Mouse (Mus musculus) midbrain, embryonic 12.5 days (tissue): ENCODE results near the gene AW011738. TPM values are rescaled to one million over a fixed set of nuclear protein-coding genes. Genes with fewer than 3 reads are reported as not detected.

ENCODE experiments used
- ATAC-seq: fragments of 200-750 bp; cut with Nextera tagmentation; 2 replicates; pipeline ENCODE4 v1.8.0; 2017; ENCODE audit warnings: low read depth, moderate TSS enrichment, moderate library complexity; ENCODE audit not compliant: low FRiP score
- H3K27ac ChIP-seq: fragments of 300-500 bp; sonication (generic); replicated peaks from 2 replicates; pipeline ENCODE4 v1.5.1; 2016; ENCODE audit warnings: mild to moderate bottlenecking
- H3K27me3 ChIP-seq: fragments of 300-500 bp; sonication (generic); 2 replicates; pipeline ENCODE4 v1.6.1; 2016; ENCODE audit warnings: mild to moderate bottlenecking
- H3K36me3 ChIP-seq: fragments of 300-500 bp; sonication (generic); 2 replicates; pipeline ENCODE4 v1.6.1; 2016
- H3K4me1 ChIP-seq: fragments of 300-500 bp; sonication (generic); 2 replicates; pipeline ENCODE4 v1.6.1; 2016
- H3K4me2 ChIP-seq: fragments of 300-500 bp; sonication (generic); replicated peaks from 2 replicates; pipeline ENCODE4 v1.6.1; 2016; ENCODE audit warnings: mild to moderate bottlenecking, moderate library complexity
- H3K4me3 ChIP-seq: fragments of 300-500 bp; sonication (generic); 2 replicates; pipeline ENCODE4 v1.5.1; 2016; ENCODE audit warnings: mild to moderate bottlenecking
- H3K9ac ChIP-seq: fragments of 300-500 bp; sonication (generic); replicated peaks from 2 replicates; pipeline ENCODE4 v1.6.1; 2016; ENCODE audit warnings: mild to moderate bottlenecking, moderate library complexity
- H3K9me3 ChIP-seq: fragments of 300-500 bp; sonication (generic); 2 replicates; pipeline ENCODE4 v1.6.1; 2016; ENCODE audit warnings: mild to moderate bottlenecking
- WGBS: fragments of 180-500 bp; shearing (Covaris S2); methylation state at CpG from one replicate; pipeline ENCODE4 v1.1.7; 2016; 5-methylcytosine and 5-hydroxymethylcytosine counted together
- polyA plus RNA-seq: library from polyadenylated mRNA; unstranded; fragments of >200 nt; fragmentation: Nextera tagmentation; extraction: Ambion mirVana; gene quantifications from 2 replicates; pipeline ENCODE4 v1.2.1, GENCODE M21; 2016

AW011738 gene
- polyA plus RNA-seq, 1 experiment from 2014 or later = 7.6 TPM

DNA sequence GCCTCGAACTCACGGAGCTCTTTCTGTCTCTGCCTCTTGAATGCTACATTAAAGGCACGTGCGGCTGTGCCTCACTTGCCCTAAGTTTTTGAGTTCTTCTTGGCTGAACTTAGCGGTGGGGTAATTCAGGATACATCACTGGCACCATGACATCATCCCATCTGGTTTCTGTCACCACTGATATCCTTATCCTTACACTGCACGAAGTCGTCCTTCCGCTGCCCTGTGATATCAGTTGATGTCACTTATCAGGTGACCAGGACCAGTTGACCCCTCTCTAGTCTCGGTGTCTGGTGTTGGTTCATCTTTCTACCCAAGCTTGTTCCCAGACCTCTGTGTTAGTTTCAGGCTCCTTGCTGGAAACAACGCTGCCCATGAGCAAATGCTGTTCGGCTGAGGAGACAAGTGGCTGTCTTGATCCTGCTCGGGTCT lies 626 bp upstream of the AW011738 start:
- Histone ChIP-seq H3K9me3 (no peaks in the 10 kb centered on the region), H3K4me3 (peak overlapping the region; percentile 67), H3K27me3 (peaks cover 27% of the 10 kb centered on the region), H3K4me1 (peaks cover 34% of the 10 kb centered on the region), H3K4me2 (peak overlapping the region; percentile 93), H3K27ac (peak overlapping the region; percentile 66), H3K9ac (peak overlapping the region; percentile 77), H3K36me3 (no peaks in the 10 kb centered on the region)
- no peak for ATAC-seq
- 48% methylated on average over 12 of the region's 12 CpGs for WGBS

DNA sequence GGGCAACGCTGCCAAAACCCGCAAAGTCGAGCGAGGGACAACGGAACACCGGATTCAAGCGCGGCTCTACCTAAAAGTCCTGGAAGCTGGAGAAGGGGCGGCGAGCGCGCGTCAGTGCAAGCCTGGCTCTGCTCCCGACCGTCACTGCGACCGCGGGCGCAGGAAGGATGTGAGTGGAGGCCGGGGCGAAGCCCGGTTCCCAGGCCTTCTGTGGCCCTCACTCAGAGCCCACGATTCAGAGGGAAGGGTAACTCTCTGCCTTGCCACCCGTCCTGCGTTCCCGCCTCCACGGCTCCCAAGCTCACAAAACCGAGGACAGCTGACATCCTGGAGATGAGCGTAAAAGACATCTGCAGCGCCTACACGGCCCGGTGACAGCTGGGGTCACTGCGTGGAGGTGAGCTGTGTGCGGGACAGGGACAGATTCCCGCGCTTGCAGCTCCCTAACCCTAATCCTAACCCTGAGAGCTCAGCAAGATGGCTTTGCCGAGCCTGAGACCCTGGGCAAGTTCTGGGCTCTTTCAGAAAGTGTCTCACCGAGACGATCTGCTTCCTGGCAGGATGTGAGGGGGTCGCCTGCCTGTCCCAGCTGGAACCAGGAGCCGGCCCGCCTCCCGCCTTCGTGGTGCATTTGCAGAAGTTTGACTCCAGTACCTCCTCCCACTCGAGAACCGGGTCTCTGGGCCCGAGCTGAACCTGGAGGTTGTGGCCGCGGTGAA lies 468 bp downstream of the AW011738 start:
- peak overlapping the region; percentile 67 for H3K4me3 ChIP-seq

DNA sequence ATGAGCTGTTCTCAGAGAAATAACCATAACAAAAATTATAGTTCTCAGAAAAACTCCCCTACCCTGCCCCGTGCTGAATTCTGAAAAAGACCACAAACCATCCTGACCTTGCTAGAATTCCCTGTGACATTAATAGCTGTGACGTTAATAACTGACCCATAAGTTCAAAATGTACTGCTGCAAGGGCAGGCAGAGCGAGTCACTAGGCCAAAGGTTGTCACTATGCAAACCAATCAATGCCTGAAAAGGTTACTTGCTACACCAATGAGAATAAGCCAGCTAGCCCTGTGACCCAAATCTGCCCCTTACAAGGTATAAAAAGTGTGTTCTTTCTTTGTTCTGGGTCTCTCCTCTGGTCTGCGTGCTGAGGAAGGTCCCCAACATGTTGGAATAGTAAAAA lies 5.8 kb downstream of the AW011738 start:
- Histone ChIP-seq H3K36me3 (no peaks in the 10 kb centered on the region), H3K4me1 (peaks cover 16% of the 10 kb centered on the region), H3K4me3 (no peak overlapping the region), H3K27me3 (peaks cover 13% of the 10 kb centered on the region; the same call in 1 of the 2 replicates), H3K4me2 (no peak overlapping the region), H3K27ac (no peak overlapping the region), H3K9ac (no peak overlapping the region), H3K9me3 (no peaks in the 10 kb centered on the region)
- 88% methylated on average over 4 of the region's 4 CpGs for WGBS
- ATAC-seq = no peak

More for the DNA sequence above, 468 bp downstream of the AW011738 start:
- ATAC-seq = no peak; the same call in none of the 2 replicates
- Histone ChIP-seq H3K27ac (peak overlapping the region; percentile 76), H3K9ac (peak overlapping the region; percentile 77), H3K4me2 (peak overlapping the region; percentile 93), H3K9me3 (no peaks in the 10 kb centered on the region), H3K36me3 (no peaks in the 10 kb centered on the region), H3K27me3 (peaks cover 27% of the 10 kb centered on the region), H3K4me1 (peaks cover 31% of the 10 kb centered on the region)
- WGBS = under 1% methylated on average over 49 of the region's 49 CpGs

DNA sequence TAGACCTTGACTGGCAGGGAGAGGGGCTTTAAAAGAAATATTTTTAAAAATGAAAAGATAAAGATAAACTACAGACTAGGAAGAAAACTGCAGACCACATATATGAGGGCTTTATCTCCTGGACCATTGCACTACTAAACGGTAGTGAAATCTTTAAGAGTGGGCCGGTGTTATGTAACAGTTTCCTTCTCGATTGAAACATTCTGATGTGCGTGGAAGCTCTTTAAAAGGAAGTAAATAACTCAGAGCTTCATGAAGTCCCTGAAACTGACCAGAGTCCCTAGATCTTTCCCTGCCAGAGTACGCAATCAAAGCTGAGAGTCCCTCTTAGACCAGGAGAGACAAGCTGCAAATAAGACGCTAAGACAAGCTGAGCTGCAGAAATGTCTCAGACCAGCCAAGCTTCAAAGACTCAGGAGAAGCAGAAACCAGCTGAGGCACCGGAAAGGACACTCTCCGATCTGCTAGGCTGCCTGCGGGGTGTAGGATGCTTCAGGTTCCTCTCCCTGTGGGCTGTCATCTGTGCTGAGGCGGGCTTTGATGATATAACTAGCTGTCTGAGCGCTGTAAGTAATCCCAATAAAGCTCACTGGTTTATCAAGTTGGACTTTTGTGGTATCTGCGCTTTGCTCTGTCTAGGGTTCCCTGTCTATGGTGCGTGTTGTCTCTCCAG lies 7.0 kb downstream of the AW011738 start:
- no peak overlapping the region for H3K4me3 ChIP-seq
- H3K36me3 ChIP-seq = no peaks in the 10 kb centered on the region
- H3K9ac ChIP-seq = no peak overlapping the region
- 82% methylated on average over 13 of the region's 13 CpGs for WGBS
- H3K4me1 ChIP-seq = peaks cover 4% of the 10 kb centered on the region; the same call in 1 of the 2 replicates
- H3K27me3 ChIP-seq = 0 out of 2 replicates have a peak, but pooled peaks cover 3% of the 10 kb centered on the region
- no peaks in the 10 kb centered on the region for H3K9me3 ChIP-seq
- no peak overlapping the region for H3K27ac ChIP-seq
- no peak overlapping the region for H3K4me2 ChIP-seq
- no peak for ATAC-seq

DNA sequence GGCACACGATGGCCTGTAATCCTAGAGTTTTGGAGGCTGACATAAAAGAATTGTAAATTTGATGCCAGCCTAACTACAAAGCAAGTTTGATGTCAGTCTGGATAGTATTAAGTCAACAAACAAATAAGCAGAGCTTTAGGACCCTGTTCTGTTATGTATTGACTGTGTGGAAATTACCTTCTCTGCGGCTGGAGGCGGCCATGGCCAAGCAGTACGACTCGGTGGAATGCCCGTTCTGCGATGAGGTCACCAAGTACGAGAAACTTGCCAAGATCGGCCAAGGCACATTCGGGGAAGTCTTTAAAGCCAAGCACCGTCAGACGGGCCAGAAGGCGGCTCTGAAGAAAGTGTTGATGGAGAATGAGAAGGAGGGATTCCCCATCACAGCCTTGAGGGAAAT lies 10.0 kb downstream of the AW011738 start:
- H3K4me3 ChIP-seq = no peak overlapping the region
- no peak overlapping the region for H3K27ac ChIP-seq
- no peaks in the 10 kb centered on the region for H3K4me1 ChIP-seq
- no peak overlapping the region for H3K4me2 ChIP-seq
- no peaks in the 10 kb centered on the region for H3K36me3 ChIP-seq
- 95% methylated on average over 13 of the region's 13 CpGs for WGBS
- no peaks in the 10 kb centered on the region for H3K27me3 ChIP-seq
- no peak overlapping the region for H3K9ac ChIP-seq
- no peaks in the 10 kb centered on the region for H3K9me3 ChIP-seq
- no peak for ATAC-seq

DNA sequence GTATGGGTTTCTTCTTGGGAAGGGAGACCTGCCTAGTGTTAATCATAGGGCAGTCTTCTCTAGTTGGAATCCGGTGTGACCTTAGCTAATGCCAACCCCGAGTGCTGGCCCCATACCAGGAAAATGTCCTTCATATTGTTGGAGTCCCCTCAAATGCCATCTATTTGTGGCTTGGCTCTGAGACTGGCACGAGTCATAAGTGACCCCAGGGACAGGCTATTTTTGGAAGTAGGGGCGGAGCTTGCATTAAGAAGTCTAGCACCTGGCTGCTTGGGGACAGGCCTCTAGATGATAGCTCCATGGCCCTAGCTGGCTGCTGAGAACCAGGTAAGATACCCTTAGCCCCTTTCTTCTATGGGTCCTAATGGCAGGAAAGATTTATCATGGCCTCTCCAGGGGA lies 12.5 kb downstream of the AW011738 start, which contains the start of gene Perm1:
Perm1 (plus strand) TSS at position 220 of the 400 bp plus-strand sequence.
- no peak within 1 kb of the TSS for H3K4me2 ChIP-seq
- no peaks in the 10 kb centered on the region for H3K36me3 ChIP-seq
- H3K4me3 ChIP-seq = no peak within 1 kb of the TSS
- H3K27ac ChIP-seq = no peak within 1 kb of the TSS
- ATAC-seq = no peak
- WGBS = 84% methylated on average over 4 of the region's 4 CpGs
- no peaks in the 10 kb centered on the region for H3K9me3 ChIP-seq
- H3K9ac ChIP-seq = no peak within 1 kb of the TSS
- no peaks in the 10 kb centered on the region for H3K27me3 ChIP-seq
- H3K4me1 ChIP-seq = 0 out of 2 replicates have a peak, but pooled peaks cover 2% of the 10 kb centered on the region

DNA sequence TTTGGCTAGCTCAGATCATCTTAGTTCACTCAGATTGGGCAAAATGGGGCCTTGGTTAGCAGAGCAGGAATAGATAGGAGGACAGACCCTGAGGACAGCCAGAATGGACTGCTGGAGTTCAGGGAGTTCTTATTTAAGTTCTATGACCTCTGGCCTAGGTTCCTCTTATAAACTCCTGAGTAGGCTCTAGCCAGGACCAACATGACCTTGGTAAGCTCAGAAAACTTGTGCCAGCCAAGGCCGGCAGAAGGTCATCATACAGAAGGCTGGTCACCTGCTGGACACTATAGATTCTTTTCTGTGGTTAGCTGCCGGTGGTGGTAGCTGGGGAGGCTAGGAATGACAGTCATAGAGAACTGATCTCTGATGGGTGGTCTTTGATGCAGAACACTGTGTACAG lies 13.1 kb downstream of the AW011738 start:
- no peak for ATAC-seq

DNA sequence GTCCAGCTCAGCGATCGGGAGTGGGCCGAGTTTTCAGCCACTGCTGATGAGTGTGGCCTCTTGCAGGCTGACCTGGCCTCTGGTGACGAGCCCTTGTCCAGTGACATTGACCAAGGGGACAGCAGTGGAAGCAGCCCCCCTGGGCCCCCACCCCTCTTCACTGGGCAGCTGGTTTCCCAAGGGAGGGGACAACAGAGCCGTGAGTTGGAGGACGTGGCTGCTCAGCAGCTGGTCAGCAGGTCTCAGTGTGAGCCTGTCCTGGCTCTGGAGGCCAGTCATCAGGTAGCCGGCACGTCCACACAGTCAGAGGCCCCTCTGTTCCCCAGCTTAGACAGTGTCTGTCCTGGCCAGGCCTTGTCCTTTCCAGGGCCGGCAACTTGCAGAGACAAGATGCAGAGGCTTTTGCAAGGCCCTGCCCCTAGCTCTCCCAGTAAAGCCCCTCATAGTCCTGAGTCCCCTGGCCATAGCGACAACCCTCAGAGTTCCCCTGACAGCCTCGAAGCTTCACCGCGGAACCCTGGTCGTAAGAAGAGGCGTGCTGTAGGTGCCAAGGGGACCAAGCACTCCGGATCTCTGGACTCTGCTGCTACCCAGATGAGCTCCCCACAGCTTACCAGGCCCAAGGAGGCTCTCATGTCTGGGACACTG lies 14.0 kb downstream of the AW011738 start:
- no peaks in the 10 kb centered on the region for H3K27me3 ChIP-seq
- H3K4me1 ChIP-seq = 0 out of 2 replicates have a peak, but pooled peaks cover 2% of the 10 kb centered on the region
- H3K4me3 ChIP-seq = no peak overlapping the region
- H3K36me3 ChIP-seq = no peaks in the 10 kb centered on the region
- 86% methylated on average over 16 of the region's 16 CpGs for WGBS
- no peak overlapping the region for H3K4me2 ChIP-seq
- H3K27ac ChIP-seq = no peak overlapping the region
- no peak overlapping the region for H3K9ac ChIP-seq
- H3K9me3 ChIP-seq = no peaks in the 10 kb centered on the region
- no peak for ATAC-seq

More for the DNA sequence above, 13.1 kb downstream of the AW011738 start:
- Histone ChIP-seq H3K36me3 (no peaks in the 10 kb centered on the region), H3K27me3 (no peaks in the 10 kb centered on the region), H3K4me3 (no peak overlapping the region), H3K4me2 (no peak overlapping the region), H3K9me3 (no peaks in the 10 kb centered on the region), H3K9ac (no peak overlapping the region), H3K4me1 (0 out of 2 replicates have a peak, but pooled peaks cover 2% of the 10 kb centered on the region), H3K27ac (no peak overlapping the region)
- WGBS = 82% methylated on average over 2 of the region's 2 CpGs

DNA sequence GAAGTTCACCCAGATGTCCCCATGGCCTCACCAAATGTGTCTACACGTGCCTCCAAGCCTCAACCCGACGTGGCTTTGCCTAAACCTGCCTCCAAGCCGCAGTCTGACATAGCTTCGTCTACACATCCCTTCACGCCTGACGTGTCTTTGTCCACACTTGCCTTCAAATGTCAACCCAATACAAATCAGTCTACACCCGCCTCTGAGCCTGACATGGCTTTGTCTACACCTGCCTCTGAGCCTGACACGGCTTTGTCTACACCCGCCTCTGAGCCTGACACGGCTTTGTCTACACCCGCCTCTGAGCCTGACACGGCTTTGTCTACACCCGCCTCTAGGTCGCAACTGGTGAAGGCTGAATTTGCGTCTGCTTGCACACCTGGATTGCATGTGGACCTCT lies 14.7 kb downstream of the AW011738 start:
- Histone ChIP-seq H3K9me3 (no peaks in the 10 kb centered on the region), H3K4me2 (no peak overlapping the region), H3K36me3 (no peaks in the 10 kb centered on the region), H3K4me1 (0 out of 2 replicates have a peak, but pooled peaks cover 2% of the 10 kb centered on the region), H3K9ac (no peak overlapping the region), H3K27ac (no peak overlapping the region), H3K4me3 (no peak overlapping the region), H3K27me3 (no peaks in the 10 kb centered on the region)
- ATAC-seq = no peak
- WGBS = 81% methylated on average over 16 of the region's 16 CpGs

DNA sequence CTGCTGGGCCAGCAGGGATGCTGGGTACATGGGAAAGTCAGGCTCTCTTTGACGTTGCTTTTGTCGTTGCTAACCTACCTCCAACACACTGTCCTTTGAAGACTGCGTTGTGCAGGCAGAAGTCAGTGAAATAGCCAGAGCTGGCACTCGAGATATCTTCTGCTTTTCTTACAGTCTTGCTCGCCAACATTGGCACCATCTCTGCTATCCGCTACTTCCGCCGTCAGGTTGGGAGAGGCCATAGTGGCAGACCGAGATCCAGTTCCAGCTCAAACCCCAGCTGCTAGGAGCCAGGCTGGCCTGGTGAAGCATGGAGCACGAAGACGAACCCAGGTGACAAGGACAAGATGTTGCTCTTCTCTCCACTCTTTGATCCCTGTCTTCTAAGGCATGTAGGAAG lies 16.8 kb downstream of the AW011738 start:
- H3K9ac ChIP-seq = no peak overlapping the region
- H3K9me3 ChIP-seq = no peaks in the 10 kb centered on the region
- no peak overlapping the region for H3K4me2 ChIP-seq
- H3K27ac ChIP-seq = no peak overlapping the region
- no peaks in the 10 kb centered on the region for H3K27me3 ChIP-seq
- no peak overlapping the region for H3K4me3 ChIP-seq
- ATAC-seq = no peak
- 92% methylated on average over 11 of the region's 11 CpGs for WGBS
- 0 out of 2 replicates have a peak, but pooled peaks cover 2% of the 10 kb centered on the region for H3K4me1 ChIP-seq
- H3K36me3 ChIP-seq = no peaks in the 10 kb centered on the region

DNA sequence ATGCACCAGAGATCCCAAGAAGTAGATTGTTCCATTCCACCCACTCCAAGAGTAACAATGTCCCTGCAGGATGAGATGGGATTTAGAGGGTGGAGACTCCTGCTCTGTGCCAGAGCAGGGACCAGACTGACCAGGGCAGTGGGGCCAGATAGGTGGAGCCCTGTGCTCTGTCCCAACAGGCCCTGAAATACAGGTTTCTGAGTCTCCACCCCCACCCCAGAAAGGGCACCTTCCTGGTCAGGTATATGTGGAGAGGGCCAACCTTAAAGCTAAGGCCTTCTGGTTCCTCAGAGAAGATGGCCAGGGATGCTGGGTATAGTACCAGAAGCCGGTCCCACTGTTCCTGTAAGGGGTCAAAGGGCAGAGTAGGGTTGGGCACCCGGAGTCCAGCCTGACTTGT lies 21.2 kb downstream of the AW011738 start:
- Histone ChIP-seq H3K27ac (no peak overlapping the region), H3K36me3 (peaks cover 4% of the 10 kb centered on the region; the same call in 1 of the 2 replicates), H3K4me2 (no peak overlapping the region), H3K4me1 (peaks cover 7% of the 10 kb centered on the region; the same call in 1 of the 2 replicates), H3K9ac (no peak overlapping the region), H3K27me3 (no peaks in the 10 kb centered on the region), H3K9me3 (no peaks in the 10 kb centered on the region), H3K4me3 (no peak overlapping the region)
- ATAC-seq = no peak
- 80% methylated on average over 2 of the region's 2 CpGs for WGBS
